Mouse (Mus musculus): ENCODE measurements around the gene Cd2ap.

GRCm38 (mm10) chr17:42847108-42847507, 29.4 kb downstream of the Cd2ap start:
- no peak for TF ChIP-seq CTCF (IDR thresholded peaks at IDR 0.05; ENCODE audit: borderline replicate concordance, insufficient read depth, low read depth, low read length)
- no peak for TF ChIP-seq POLR2A (IDR thresholded peaks at IDR 0.05; ENCODE audit: borderline replicate concordance, insufficient read depth, low read length)

Measured in cerebellum, adult 2 months (tissue).